Mouse (Mus musculus): ENCODE results near the gene Stxbp6.
A peak's percentile ranks its signal among the peaks of the same experiment; 100 is the strongest.
"Not testable (repeated sequence)": the region's sequence is repeated elsewhere in the genome, so short reads cannot be mapped to it uniquely, and the experiment has no call there.

Stxbp6 gene

GRCm38 (mm10) chr12:45074611-45075342 lies at the start of gene Stxbp6:
TSS of gene Stxbp6 (minus strand) at chr12:45074709.
- DNase-seq: peak; percentile 84

GRCm38 (mm10) chr12:45102954-45103353 lies 28.4 kb upstream of the Stxbp6 start:
- not testable (repeated sequence) for DNase-seq

GRCm38 (mm10) chr12:45093732-45094131 lies 19.2 kb upstream of the Stxbp6 start:
- DNase-seq: no peak

- DNase-seq: no peak
Measured at GRCm38 (mm10) chr12:45092444-45092843, 17.9 kb upstream of the Stxbp6 start.

- no peak for DNase-seq
Measured at GRCm38 (mm10) chr12:45083145-45083475, 8.6 kb upstream of the Stxbp6 start.

GRCm38 (mm10) chr12:45082379-45083144 lies 8.1 kb upstream of the Stxbp6 start:
- DNase-seq: no peak

- no peak for DNase-seq
Measured at GRCm38 (mm10) chr12:45081617-45082016, 7.1 kb upstream of the Stxbp6 start.

- no peak for DNase-seq
Measured at GRCm38 (mm10) chr12:45080753-45081122, 6.2 kb upstream of the Stxbp6 start.

- no peak for DNase-seq
Measured at GRCm38 (mm10) chr12:45080036-45080752, 5.7 kb upstream of the Stxbp6 start.

GRCm38 (mm10) chr12:45075631-45076030 lies 1.1 kb upstream of the Stxbp6 start:
- DNase-seq: no peak

GRCm38 (mm10) chr12:45074042-45074601 lies 387 bp downstream of the Stxbp6 start:
- peak; percentile 83 for DNase-seq

- no peak for DNase-seq
Measured at GRCm38 (mm10) chr12:45073331-45074041, 1.0 kb downstream of the Stxbp6 start.

GRCm38 (mm10) chr12:45072185-45072584 lies 2.3 kb downstream of the Stxbp6 start:
- no peak for DNase-seq

GRCm38 (mm10) chr12:45070186-45070585 lies 4.3 kb downstream of the Stxbp6 start:
- DNase-seq: no peak

- DNase-seq: peak; percentile 34
Measured at GRCm38 (mm10) chr12:45068145-45068754, 6.3 kb downstream of the Stxbp6 start.

GRCm38 (mm10) chr12:45067686-45068085 lies 6.8 kb downstream of the Stxbp6 start:
- DNase-seq: no peak

- DNase-seq: peak; percentile 35
Measured at GRCm38 (mm10) chr12:45067047-45067685, 7.3 kb downstream of the Stxbp6 start.

GRCm38 (mm10) chr12:45063606-45064005 lies 10.9 kb downstream of the Stxbp6 start:
- DNase-seq: peak; percentile 27

GRCm38 (mm10) chr12:45061336-45061735 lies 13.2 kb downstream of the Stxbp6 start:
- DNase-seq: no peak

- no peak for DNase-seq
Measured at GRCm38 (mm10) chr12:45060804-45061203, 13.7 kb downstream of the Stxbp6 start.

GRCm38 (mm10) chr12:45058007-45058406 lies 16.5 kb downstream of the Stxbp6 start:
- no peak for DNase-seq

- peak; percentile 19 for DNase-seq
Measured at GRCm38 (mm10) chr12:45056372-45056771, 18.1 kb downstream of the Stxbp6 start.
